Mouse (Mus musculus): Measurements from ENCODE around the gene Pias4. TPM values are rescaled to one million over a fixed set of nuclear protein-coding genes. Genes with fewer than 3 reads are reported as not detected.

The Pias4 gene
- 9.9 and 11.4 TPM in 2 replicates for polyA plus RNA-seq (2012; rRNA removed)

GRCm38 (mm10) chr10:81167200-81168086 lies at the start of gene Pias4:
Pias4 (minus strand) TSS chr10:81167923.

GRCm38 (mm10) chr10:81201807-81202758 lies 34.4 kb upstream of the Pias4 start, which contains the start of gene Nmrk2:
Nmrk2 (minus strand) TSS chr10:81202051.

GRCm38 (mm10) chr10:81183805-81184204 lies 16.1 kb upstream of the Pias4 start, which contains the start of gene 4930442H23Rik:
4930442H23Rik (minus strand) TSS chr10:81183849.

DNA sequence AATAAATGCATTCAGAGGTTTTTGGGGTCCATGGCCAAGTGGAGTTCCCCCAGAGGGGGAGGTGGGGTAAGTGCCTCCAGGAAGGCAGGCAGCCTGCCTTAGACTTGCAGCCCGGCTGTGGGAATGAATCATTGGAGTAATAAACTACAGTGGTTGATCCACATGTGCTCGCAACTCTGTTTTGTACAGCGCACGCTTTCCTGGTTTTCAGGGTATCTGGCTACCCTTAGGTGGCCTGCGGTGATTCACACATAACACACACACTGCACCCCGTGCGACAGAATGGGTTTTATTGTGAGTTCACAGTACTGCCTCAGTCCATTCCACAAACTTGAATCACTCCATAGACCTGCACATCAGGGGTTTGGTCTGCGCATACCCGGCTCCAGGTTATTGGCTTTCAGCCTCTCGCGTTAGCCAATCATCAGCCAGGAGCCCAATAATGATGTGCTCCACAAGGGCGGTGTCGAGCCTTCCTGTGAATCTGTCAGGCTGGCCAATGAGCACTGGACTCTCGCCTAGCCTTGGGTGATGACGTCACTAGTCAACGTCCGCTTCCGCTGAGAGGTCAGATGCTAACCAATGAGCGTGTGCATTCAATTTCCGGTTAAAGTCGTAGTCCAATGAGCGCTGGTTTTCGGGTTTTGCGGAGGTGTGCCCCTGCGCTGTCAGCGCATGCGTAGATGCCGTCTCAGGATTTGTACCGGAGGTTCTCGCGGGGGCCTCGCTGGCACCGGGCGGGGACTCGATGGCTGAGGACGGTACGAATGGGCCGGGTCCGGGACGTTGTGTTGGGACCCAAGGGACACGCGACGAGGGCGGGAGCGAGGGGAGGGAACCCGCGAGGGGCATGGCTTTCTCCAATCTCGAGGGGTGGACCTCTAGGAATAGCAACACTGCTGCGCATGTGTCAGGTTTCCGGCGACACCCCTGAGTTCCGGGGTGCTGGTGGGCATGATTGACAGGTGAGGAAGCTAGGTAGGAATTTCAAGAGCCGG lies 14.9 kb upstream of the Pias4 start, which contains the start of gene Dapk3:
TSS of gene Dapk3 (plus strand) at position 670 of the 998 bp plus-strand sequence.

GRCm38 (mm10) chr10:81176466-81177271 lies 8.9 kb upstream of the Pias4 start, which contains the start of gene Eef2:
Eef2 (plus strand) TSS chr10:81176631.

GRCm38 (mm10) chr10:81134966-81135681 lies 32.6 kb downstream of the Pias4 start, which contains the start of gene Zbtb7a:
Zbtb7a (plus strand) TSS chr10:81135220.

DNA sequence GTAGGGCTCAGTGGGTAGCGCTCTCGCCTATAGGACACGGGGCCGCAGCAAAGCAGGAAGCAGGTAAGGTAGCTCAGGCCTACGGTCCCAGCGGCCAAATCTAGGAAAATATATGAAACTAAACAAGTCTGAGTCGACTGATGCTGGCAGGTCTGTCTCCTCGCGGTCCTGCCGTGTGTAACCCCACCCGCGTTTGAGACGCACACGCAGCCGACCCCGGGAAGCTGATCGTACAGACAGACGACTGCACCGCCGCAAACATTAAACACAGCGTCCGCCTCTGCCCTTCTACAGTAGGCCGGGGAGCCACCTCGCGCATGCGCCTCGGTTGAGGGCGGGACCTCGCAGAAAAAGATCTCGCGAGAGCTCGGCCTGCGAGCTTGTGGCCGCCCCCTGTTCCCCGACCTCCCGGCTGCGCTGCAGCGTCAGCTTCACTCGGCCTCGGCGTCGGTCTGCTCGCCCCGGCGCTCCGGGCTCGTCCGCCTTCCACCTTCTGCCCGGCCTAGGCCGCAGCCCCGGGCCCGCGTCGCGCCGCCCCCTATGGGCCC lies 62.1 kb downstream of the Pias4 start, which contains the start of gene Map2k2:
TSS of gene Map2k2 (plus strand) at position 351 of the 548 bp plus-strand sequence.

Other genes starting within 250 kb of the Pias4 start
- 11.5 and 11.8 TPM in 2 replicates for gene Lmnb2, start 249.7 kb downstream of the Pias4 start, polyA plus RNA-seq (2012; rRNA removed)
- 2.1 and 2.2 TPM in 2 replicates for gene Gadd45b, start 237.8 kb downstream of the Pias4 start, polyA plus RNA-seq (2012; rRNA removed)
- gene Gng7, start 153.0 kb downstream of the Pias4 start, polyA plus RNA-seq (2012; rRNA removed): 0.25 and 0.29 TPM in 2 replicates
- gene Diras1, start 142.3 kb downstream of the Pias4 start, polyA plus RNA-seq (2012; rRNA removed): 0.01 TPM in 1 of 2 replicates, not detected in the other
- gene Slc39a3, start 130.5 kb downstream of the Pias4 start, polyA plus RNA-seq (2012; rRNA removed): 3.4 and 3.8 TPM in 2 replicates
- gene Sgta, start 107.7 kb downstream of the Pias4 start, polyA plus RNA-seq (2012; rRNA removed): 33.9 and 37.4 TPM in 2 replicates
- gene Thop1, start 97.9 kb downstream of the Pias4 start, polyA plus RNA-seq (2012; rRNA removed): 20.2 and 21.2 TPM in 2 replicates
- gene Creb3l3, start 69.0 kb downstream of the Pias4 start, polyA plus RNA-seq (2012; rRNA removed): 10.0 and 12.8 TPM in 2 replicates
- gene Map2k2, start 62.0 kb downstream of the Pias4 start, polyA plus RNA-seq (2012; rRNA removed): 48.6 and 59.6 TPM in 2 replicates
- 13.8 and 16.4 TPM in 2 replicates for gene Zbtb7a, start 32.7 kb downstream of the Pias4 start, polyA plus RNA-seq (2012; rRNA removed)
- 555 and 587 TPM in 2 replicates for gene Eef2, start 8.7 kb upstream of the Pias4 start, polyA plus RNA-seq (2012; rRNA removed)
- gene Dapk3, start 15.1 kb upstream of the Pias4 start, polyA plus RNA-seq (2012; rRNA removed): 15.3 and 17.6 TPM in 2 replicates
- gene 4930442H23Rik, start 15.9 kb upstream of the Pias4 start, polyA plus RNA-seq (2012; rRNA removed): not detected in 2 replicates
- not detected in 2 replicates for gene Nmrk2, start 34.1 kb upstream of the Pias4 start, polyA plus RNA-seq (2012; rRNA removed)
- gene Atcay, start 62.9 kb upstream of the Pias4 start, polyA plus RNA-seq (2012; rRNA removed): under 0.01 and 0.02 TPM in 2 replicates
- gene Zfr2, start 65.2 kb upstream of the Pias4 start, polyA plus RNA-seq (2012; rRNA removed): 0.55 and 0.80 TPM in 2 replicates
- gene Matk, start 85.0 kb upstream of the Pias4 start, polyA plus RNA-seq (2012; rRNA removed): 0.77 and 0.83 TPM in 2 replicates
- 48.0 and 56.2 TPM in 2 replicates for gene Mrpl54, start 99.0 kb upstream of the Pias4 start, polyA plus RNA-seq (2012; rRNA removed)
- 13.7 and 14.8 TPM in 2 replicates for gene Apba3, start 99.0 kb upstream of the Pias4 start, polyA plus RNA-seq (2012; rRNA removed)
- 0.21 and 0.25 TPM in 2 replicates for gene Tjp3, start 123.7 kb upstream of the Pias4 start, polyA plus RNA-seq (2012; rRNA removed)
- 9.9 and 12.5 TPM in 2 replicates for gene Pip5k1c, start 125.0 kb upstream of the Pias4 start, polyA plus RNA-seq (2012; rRNA removed)
- 23.1 and 24.3 TPM in 2 replicates for gene Cactin, start 153.2 kb upstream of the Pias4 start, polyA plus RNA-seq (2012; rRNA removed)
- 2.3 and 2.5 TPM in 2 replicates for gene Tbxa2r, start 160.8 kb upstream of the Pias4 start, polyA plus RNA-seq (2012; rRNA removed)
- gene Gipc3, start 175.3 kb upstream of the Pias4 start, polyA plus RNA-seq (2012; rRNA removed): 0.01 TPM in 2 replicates
- gene Hmg20b, start 182.6 kb upstream of the Pias4 start, polyA plus RNA-seq (2012; rRNA removed): 23.8 and 26.9 TPM in 2 replicates
- 7.4 and 8.6 TPM in 2 replicates for gene Mfsd12, start 189.6 kb upstream of the Pias4 start, polyA plus RNA-seq (2012; rRNA removed)
- 0.43 and 0.84 TPM in 2 replicates for gene 4930404N11Rik, start 197.9 kb upstream of the Pias4 start, polyA plus RNA-seq (2012; rRNA removed)
- 57.1 and 63.1 TPM in 2 replicates for gene Fzr1, start 210.6 kb upstream of the Pias4 start, polyA plus RNA-seq (2012; rRNA removed)
- gene Dohh, start 216.5 kb upstream of the Pias4 start, polyA plus RNA-seq (2012; rRNA removed): 28.6 and 30.2 TPM in 2 replicates
- gene Gm48551, start 216.5 kb upstream of the Pias4 start, polyA plus RNA-seq (2012; rRNA removed): 0.84 and 0.93 TPM in 2 replicates
- gene Gm48552, start 221.1 kb upstream of the Pias4 start, polyA plus RNA-seq (2012; rRNA removed): 0.55 and 0.90 TPM in 2 replicates
- gene Smim24, start 225.1 kb upstream of the Pias4 start, polyA plus RNA-seq (2012; rRNA removed): 1.7 and 2.0 TPM in 2 replicates